Comparison of ENCODE assay signal across 9 mouse cellular contexts in the genomic region with DNA sequence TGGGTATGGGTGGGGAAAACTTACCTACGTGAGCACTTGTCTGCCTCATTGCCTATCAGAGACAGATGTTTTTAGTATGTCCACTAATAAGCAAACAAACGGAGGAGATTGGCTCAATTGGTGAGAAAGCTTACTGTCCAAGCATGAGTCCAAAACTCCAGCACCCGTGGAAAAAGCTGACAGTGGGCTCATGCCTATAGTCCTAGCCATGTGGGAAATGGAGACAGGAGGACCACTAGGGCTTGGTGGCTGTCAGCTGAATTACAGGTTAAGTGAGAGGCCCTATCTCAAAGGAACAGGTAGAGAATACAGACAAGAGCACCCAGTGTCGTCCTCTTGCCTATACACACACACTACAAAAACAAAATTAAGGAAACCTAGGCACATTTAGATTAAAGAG. TPM values are rescaled to one million over a fixed set of nuclear protein-coding genes. Genes with fewer than 3 reads are reported as not detected.
DNase-seq lines count a peak whose midpoint lies in the region; ATAC-seq and TF ChIP-seq lines count a peak whose summit lies in the region.
"Had no signal": no experiment of that assay in that cellular context is flagged by ENCODE, and none has a peak within 500 bp of the region (broad histone marks: within the 10 kb centered on the region; RNA-seq: fewer than 3 reads in every experiment).

No protein-coding gene starts in this region.

- H3K4me3 ChIP-seq in forebrain, embryonic 13.5 days = 0 out of 2 replicates have a peak overlapping the region, but pooled peaks have one; percentile 87
- H3K4me3 ChIP-seq in forebrain, postnatal 0 days (ENCODE audit: low read depth, low read length) = no peak overlapping the region
- H3K4me3 ChIP-seq in testis, adult 2 months (ENCODE audit: control insufficient read depth, low read depth, low read length) = peak overlapping the region; percentile 54
- no peak overlapping the region for H3K4me3 ChIP-seq in liver, embryonic 16.5 days (ENCODE audit: low read depth, low read length)

- no peaks in the 10 kb centered on the region for H3K27me3 ChIP-seq in forebrain, embryonic 13.5 days
- no peaks in the 10 kb centered on the region for H3K27me3 ChIP-seq in forebrain, postnatal 0 days (ENCODE audit: insufficient read depth, low read length)
- H3K27me3 ChIP-seq in testis, adult 2 months (ENCODE audit: control insufficient read depth, insufficient read depth, low read length) = no peaks in the 10 kb centered on the region
- H3K27me3 ChIP-seq in liver, embryonic 16.5 days (ENCODE audit: control insufficient read depth, insufficient read depth, low read depth, low read length) = no peaks in the 10 kb centered on the region

- no peak overlapping the region for H3K27ac ChIP-seq in forebrain, embryonic 13.5 days
- H3K27ac ChIP-seq in forebrain, postnatal 0 days (ENCODE audit: low read depth, low read length) = no peak overlapping the region
- H3K27ac ChIP-seq in testis, adult 2 months (ENCODE audit: control insufficient read depth, insufficient read depth, low read depth, low read length) = no peak overlapping the region
- peak overlapping the region; percentile 94 for H3K27ac ChIP-seq in liver, embryonic 16.5 days (ENCODE audit: low read length)

- H3K9me3 ChIP-seq in forebrain, embryonic 13.5 days (replicated peaks) = no peaks in the 10 kb centered on the region
- no peaks in the 10 kb centered on the region for H3K9me3 ChIP-seq in forebrain, postnatal 0 days (ENCODE audit: low read length)
- H3K9me3 ChIP-seq in liver, embryonic 16.5 days (replicated peaks; ENCODE audit: control insufficient read depth, low read length) = no peaks in the 10 kb centered on the region

- no peak for DNase-seq in forebrain, postnatal 0 days
- DNase-seq in testis, postnatal 10 days (ENCODE audit: low spot score) = no peak
- no peak for DNase-seq in embryo, embryonic 9.5 days (ENCODE audit: extremely low spot score)
- DNase-seq in gastrocnemius, postnatal 14 days = no peak
- no peak for DNase-seq in spleen, postnatal 14 days (ENCODE audit: low spot score in 2 of 2)
- DNase-seq: cerebellum, adult 8-10 months had no signal

- TF ChIP-seq POLR2A in testis, adult 2 months (IDR thresholded peaks at IDR 0.05; ENCODE audit: control insufficient read depth, low read depth, low read length) = no peak

- H3K4me2 ChIP-seq in forebrain, embryonic 13.5 days = no peak overlapping the region; the same call in 1 of the 2 replicates
- H3K4me2 ChIP-seq in forebrain, postnatal 0 days (ENCODE audit: low read depth) = no peak overlapping the region
- peak overlapping the region; percentile 88 for H3K4me2 ChIP-seq in liver, embryonic 16.5 days (ENCODE audit: low read depth, low read length)

- intact Hi-C loops in gastrocnemius, postnatal 14 days (cut with DNase I; ENCODE audit: low total_unique reads) = no loop called here

- TF ChIP-seq CTCF in forebrain, postnatal 0 days (IDR thresholded peaks at IDR 0.05; ENCODE audit: low read depth) = no peak
- TF ChIP-seq CTCF in testis, adult 2 months (IDR thresholded peaks at IDR 0.05; ENCODE audit: control insufficient read depth, insufficient read depth, insufficient replicate concordance, low read depth, low read length) = no peak

- ATAC-seq in forebrain, embryonic 13.5 days = no peak
- no peak for ATAC-seq in forebrain, postnatal 0 days
- no peak for ATAC-seq in liver, embryonic 16.5 days (ENCODE audit: low read depth)

- no peak overlapping the region for H3K9ac ChIP-seq in forebrain, embryonic 13.5 days
- H3K9ac ChIP-seq in forebrain, postnatal 0 days = no peak overlapping the region
- H3K9ac ChIP-seq in liver, embryonic 16.5 days (ENCODE audit: low read depth, low read length) = peak overlapping the region; percentile 17; the same call in 1 of the 2 replicates

- WGBS in forebrain, embryonic 13.5 days = 81% methylated on average over 4 of the region's 4 CpGs
- WGBS in forebrain, postnatal 0 days = 87% methylated on average over 4 of the region's 4 CpGs
- 60% methylated on average over 4 of the region's 4 CpGs for WGBS in liver, embryonic 16.5 days (ENCODE audit: insufficient replicate concordance)

- H3K36me3 ChIP-seq in forebrain, embryonic 13.5 days (ENCODE audit: poor library complexity, severe bottlenecking) = peaks cover 31% of the 10 kb centered on the region
- peaks cover 16% of the 10 kb centered on the region for H3K36me3 ChIP-seq in forebrain, postnatal 0 days (ENCODE audit: insufficient read depth)
- H3K36me3 ChIP-seq in testis, adult 2 months (ENCODE audit: control insufficient read depth, insufficient read depth, low read length) = peaks cover 4% of the 10 kb centered on the region
- peaks cover 9% of the 10 kb centered on the region for H3K36me3 ChIP-seq in liver, embryonic 16.5 days (ENCODE audit: control insufficient read depth, insufficient read depth)

- peaks cover 52% of the 10 kb centered on the region for H3K4me1 ChIP-seq in forebrain, embryonic 13.5 days
- peaks cover 18% of the 10 kb centered on the region for H3K4me1 ChIP-seq in forebrain, postnatal 0 days (ENCODE audit: insufficient read depth)
- H3K4me1 ChIP-seq in testis, adult 2 months (ENCODE audit: control insufficient read depth, insufficient read depth, low read length) = no peaks in the 10 kb centered on the region; the same call in 1 of the 2 replicates
- peaks cover 46% of the 10 kb centered on the region for H3K4me1 ChIP-seq in liver, embryonic 16.5 days (ENCODE audit: control insufficient read depth, low read depth, low read length)

RNA-seq across cellular contexts. Expression of gene 0610030E20Rik, which starts 0.9 kb away (rescaled TPM):
- polyA plus RNA-seq in forebrain, embryonic 13.5 days (2015; fragmentation: Nextera tagmentation; extraction: Ambion mirVana) = 27.2 and 28.2 TPM in 2 replicates
- 6.5 and 10.9 TPM in 2 replicates for total RNA-seq in forebrain, postnatal 0 days (2014; rRNA removed)
- polyA plus RNA-seq in forebrain, postnatal 0 days (2015; fragmentation: Nextera tagmentation; extraction: Ambion mirVana) = 9.7 and 15.4 TPM in 2 replicates
- polyA plus RNA-seq in testis, adult 2 months (2012; rRNA removed) = 19.6 and 21.5 TPM in 2 replicates
- 11.8 and 14.1 TPM in 2 replicates for polyA plus RNA-seq in liver, embryonic 16.5 days (2015; fragmentation: Nextera tagmentation; extraction: Ambion mirVana)
- 10 to 100 TPM; 11.4 TPM for total RNA-seq in gastrocnemius, postnatal 14 days (2021)

RNA-seq across cellular contexts. Expression of gene Usp39, which starts 1.3 kb away (rescaled TPM):
- polyA plus RNA-seq in forebrain, embryonic 13.5 days (2015; fragmentation: Nextera tagmentation; extraction: Ambion mirVana) = 61.9 and 64.8 TPM in 2 replicates
- 52.6 and 52.7 TPM in 2 replicates for total RNA-seq in forebrain, postnatal 0 days (2014; rRNA removed)
- 39.0 and 42.8 TPM in 2 replicates for polyA plus RNA-seq in forebrain, postnatal 0 days (2015; fragmentation: Nextera tagmentation; extraction: Ambion mirVana)
- polyA plus RNA-seq in testis, adult 2 months (2012; rRNA removed) = 29.0 and 29.3 TPM in 2 replicates
- polyA plus RNA-seq in liver, embryonic 16.5 days (2015; fragmentation: Nextera tagmentation; extraction: Ambion mirVana) = 32.6 and 33.2 TPM in 2 replicates
- 10 to 100 TPM; 16.7 to 17.2 TPM for total RNA-seq in gastrocnemius, postnatal 14 days (2021)

RNA-seq across cellular contexts. Expression of gene Tmem150a, which starts 9.0 kb away (rescaled TPM):
- polyA plus RNA-seq in forebrain, embryonic 13.5 days (2015; fragmentation: Nextera tagmentation; extraction: Ambion mirVana) = 6.9 and 7.3 TPM in 2 replicates
- 22.9 and 24.3 TPM in 2 replicates for total RNA-seq in forebrain, postnatal 0 days (2014; rRNA removed)
- 17.2 and 17.5 TPM in 2 replicates for polyA plus RNA-seq in forebrain, postnatal 0 days (2015; fragmentation: Nextera tagmentation; extraction: Ambion mirVana)
- 6.6 and 8.7 TPM in 2 replicates for polyA plus RNA-seq in testis, adult 2 months (2012; rRNA removed)
- polyA plus RNA-seq in liver, embryonic 16.5 days (2015; fragmentation: Nextera tagmentation; extraction: Ambion mirVana) = 54.4 and 59.7 TPM in 2 replicates
- total RNA-seq in gastrocnemius, postnatal 14 days (2021) = 10 to 100 TPM in 1 of 2 experiments, 1 to 10 TPM in 1; 9.1 to 12.5 TPM

RNA-seq across cellular contexts. Expression of gene Rnf181, which starts 20.5 kb away (rescaled TPM):
- 122 and 125 TPM in 2 replicates for polyA plus RNA-seq in forebrain, embryonic 13.5 days (2015; fragmentation: Nextera tagmentation; extraction: Ambion mirVana)
- 66.9 and 76.3 TPM in 2 replicates for total RNA-seq in forebrain, postnatal 0 days (2014; rRNA removed)
- 117 and 124 TPM in 2 replicates for polyA plus RNA-seq in forebrain, postnatal 0 days (2015; fragmentation: Nextera tagmentation; extraction: Ambion mirVana)
- 284 and 298 TPM in 2 replicates for polyA plus RNA-seq in testis, adult 2 months (2012; rRNA removed)
- polyA plus RNA-seq in liver, embryonic 16.5 days (2015; fragmentation: Nextera tagmentation; extraction: Ambion mirVana) = 86.5 and 91.9 TPM in 2 replicates
- 10 to 100 TPM; 31.2 to 31.7 TPM for total RNA-seq in gastrocnemius, postnatal 14 days (2021)

RNA-seq across cellular contexts. Expression of gene Vamp5, which starts 34.0 kb away (rescaled TPM):
- polyA plus RNA-seq in forebrain, embryonic 13.5 days (2015; fragmentation: Nextera tagmentation; extraction: Ambion mirVana) = 7.0 and 10.1 TPM in 2 replicates
- 12.7 and 17.1 TPM in 2 replicates for total RNA-seq in forebrain, postnatal 0 days (2014; rRNA removed)
- polyA plus RNA-seq in forebrain, postnatal 0 days (2015; fragmentation: Nextera tagmentation; extraction: Ambion mirVana) = 11.6 and 13.1 TPM in 2 replicates
- polyA plus RNA-seq in testis, adult 2 months (2012; rRNA removed) = 25.8 and 26.6 TPM in 2 replicates
- 54.9 and 62.8 TPM in 2 replicates for polyA plus RNA-seq in liver, embryonic 16.5 days (2015; fragmentation: Nextera tagmentation; extraction: Ambion mirVana)
- total RNA-seq in gastrocnemius, postnatal 14 days (2021) = 10 to 100 TPM; 60.9 to 79.6 TPM

Comparison
In these comparisons a context has a peak if more than half of its experiments do, and no peak if none do; other contexts are left out.
1. H3K4me3 ChIP-seq: peak in forebrain, embryonic 13.5 days (single experiment) and testis, adult 2 months (single experiment); none in forebrain, postnatal 0 days (single experiment) and liver, embryonic 16.5 days (single experiment).